Mouse (Mus musculus): ENCODE data around the gene Nprl2. TPM values are rescaled to one million over a fixed set of nuclear protein-coding genes. Genes with fewer than 3 reads are reported as not detected.
A peak's percentile ranks its signal among the peaks of the same experiment; 100 is the strongest.

Gene Nprl2
- total and polyA plus RNA-seq, 2 experiments from 2014 or later, result 59.9 to 65.9 TPM

GRCm38 (mm10) chr9:107547957-107548356 is 5.9 kb downstream of the Nprl2 start:
- H3K9me3 ChIP-seq (ENCODE audit: low read length), result no peaks in the 10 kb centered on the region
- H3K36me3 ChIP-seq (ENCODE audit: insufficient read depth), result peaks cover 14% of the 10 kb centered on the region
- no peak overlapping the region for H3K4me2 ChIP-seq (ENCODE audit: low read depth)
- H3K9ac ChIP-seq, result no peak overlapping the region
- ATAC-seq, result no peak
- H3K4me3 ChIP-seq (ENCODE audit: low read depth, low read length), result no peak overlapping the region
- peaks cover 15% of the 10 kb centered on the region; the same call in 1 of the 2 replicates for H3K4me1 ChIP-seq (ENCODE audit: insufficient read depth)
- TF ChIP-seq CTCF (IDR thresholded peaks at IDR 0.05; ENCODE audit: low read depth), result no peak
- H3K27ac ChIP-seq (ENCODE audit: low read depth, low read length), result no peak overlapping the region
- peaks cover 19% of the 10 kb centered on the region for H3K27me3 ChIP-seq (ENCODE audit: insufficient read depth, low read length)
- DNase-seq, result no peak
- 78% methylated on average over 5 of the region's 5 CpGs for WGBS

GRCm38 (mm10) chr9:107548820-107549219 is 6.8 kb downstream of the Nprl2 start:
- Histone ChIP-seq H3K9ac (no peak overlapping the region), H3K27ac (ENCODE audit: low read depth, low read length) (no peak overlapping the region), H3K4me2 (ENCODE audit: low read depth) (no peak overlapping the region), H3K4me1 (ENCODE audit: insufficient read depth) (peaks cover 20% of the 10 kb centered on the region; the same call in 1 of the 2 replicates), H3K27me3 (ENCODE audit: insufficient read depth, low read length) (peaks cover 19% of the 10 kb centered on the region), H3K9me3 (ENCODE audit: low read length) (no peaks in the 10 kb centered on the region), H3K36me3 (ENCODE audit: insufficient read depth) (peaks cover 14% of the 10 kb centered on the region), H3K4me3 (ENCODE audit: low read depth, low read length) (no peak overlapping the region)
- ATAC-seq, result no peak
- DNase-seq, result no peak
- WGBS, result 91% methylated on average over 10 of the region's 10 CpGs
- TF ChIP-seq CTCF (IDR thresholded peaks at IDR 0.05; ENCODE audit: low read depth), result no peak

GRCm38 (mm10) chr9:107549297-107550074 is 7.5 kb downstream of the Nprl2 start:
- Histone ChIP-seq H3K9ac (no peak overlapping the region), H3K9me3 (ENCODE audit: low read length) (no peaks in the 10 kb centered on the region), H3K4me3 (ENCODE audit: low read depth, low read length) (no peak overlapping the region), H3K27me3 (ENCODE audit: insufficient read depth, low read length) (peaks cover 19% of the 10 kb centered on the region), H3K4me2 (ENCODE audit: low read depth) (no peak overlapping the region), H3K27ac (ENCODE audit: low read depth, low read length) (no peak overlapping the region), H3K36me3 (ENCODE audit: insufficient read depth) (peaks cover 8% of the 10 kb centered on the region), H3K4me1 (ENCODE audit: insufficient read depth) (peaks cover 21% of the 10 kb centered on the region; the same call in 1 of the 2 replicates)
- no peak for TF ChIP-seq CTCF (IDR thresholded peaks at IDR 0.05; ENCODE audit: low read depth)
- DNase-seq (no peak), ATAC-seq (no peak)
- 87% methylated on average over 20 of the region's 20 CpGs for WGBS

GRCm38 (mm10) chr9:107550491-107551116 is 8.6 kb downstream of the Nprl2 start:
- Histone ChIP-seq H3K27me3 (ENCODE audit: insufficient read depth, low read length) (peaks cover 19% of the 10 kb centered on the region), H3K9ac (0 out of 2 replicates have a peak overlapping the region, but pooled peaks have one; percentile 44), H3K36me3 (ENCODE audit: insufficient read depth) (no peaks in the 10 kb centered on the region), H3K4me3 (ENCODE audit: low read depth, low read length) (no peak overlapping the region), H3K9me3 (ENCODE audit: low read length) (no peaks in the 10 kb centered on the region), H3K4me1 (ENCODE audit: insufficient read depth) (peaks cover 27% of the 10 kb centered on the region), H3K4me2 (ENCODE audit: low read depth) (peak overlapping the region; percentile 66), H3K27ac (ENCODE audit: low read depth, low read length) (no peak overlapping the region)
- DNase-seq (no peak), ATAC-seq (no peak)
- WGBS, result 40% methylated on average over 23 of the region's 23 CpGs
- TF ChIP-seq CTCF (IDR thresholded peaks at IDR 0.05; ENCODE audit: low read depth), result no peak

- no peak for TF ChIP-seq CTCF (IDR thresholded peaks at IDR 0.05; ENCODE audit: low read depth)
- H3K9me3 ChIP-seq (ENCODE audit: low read length), result no peaks in the 10 kb centered on the region
- H3K9ac ChIP-seq, result peak within 1 kb of the TSS; percentile 44
- peak within 1 kb of the TSS; percentile 66 for H3K4me2 ChIP-seq (ENCODE audit: low read depth)
- ATAC-seq (no peak), DNase-seq (peak; percentile 35)
- peak within 1 kb of the TSS; percentile 35 for H3K4me3 ChIP-seq (ENCODE audit: low read depth, low read length)
- 3% methylated on average over 63 of the region's 63 CpGs for WGBS
- H3K27me3 ChIP-seq (ENCODE audit: insufficient read depth, low read length), result peaks cover 19% of the 10 kb centered on the region
- H3K27ac ChIP-seq (ENCODE audit: low read depth, low read length), result no peak within 1 kb of the TSS
- H3K4me1 ChIP-seq (ENCODE audit: insufficient read depth), result peaks cover 34% of the 10 kb centered on the region
- no peaks in the 10 kb centered on the region for H3K36me3 ChIP-seq (ENCODE audit: insufficient read depth)
Measured at GRCm38 (mm10) chr9:107551117-107551889, 9.3 kb downstream of the Nprl2 start, which contains the start of gene Rassf1. TSS of gene Rassf1 (plus strand) at chr9:107551555.

GRCm38 (mm10) chr9:107551890-107552355 is 9.9 kb downstream of the Nprl2 start:
- Histone ChIP-seq H3K4me3 (ENCODE audit: low read depth, low read length) (peak overlapping the region; percentile 35), H3K27ac (ENCODE audit: low read depth, low read length) (no peak overlapping the region), H3K9ac (peak overlapping the region; percentile 44), H3K4me2 (ENCODE audit: low read depth) (peak overlapping the region; percentile 66), H3K4me1 (ENCODE audit: insufficient read depth) (peaks cover 34% of the 10 kb centered on the region), H3K9me3 (ENCODE audit: low read length) (no peaks in the 10 kb centered on the region), H3K27me3 (ENCODE audit: insufficient read depth, low read length) (peaks cover 19% of the 10 kb centered on the region), H3K36me3 (ENCODE audit: insufficient read depth) (no peaks in the 10 kb centered on the region; the same call in 1 of the 2 replicates)
- TF ChIP-seq CTCF (IDR thresholded peaks at IDR 0.05; ENCODE audit: low read depth), result no peak
- no peak for DNase-seq
- 15% methylated on average over 8 of the region's 8 CpGs for WGBS
- no peak for ATAC-seq

Data from forebrain, postnatal 0 days (tissue).